Mouse (Mus musculus) CH12.LX (cell line): ENCODE measurements at regions not wholly inside any gene's neighbourhood (a gene's known extent, or its start where the extent isn't known, plus 50 kb on each side); places are given as distances from the start of the nearest gene placed in this dataset.

ENCODE experiments used
- CHD1 ChIP-seq: IDR thresholded peaks from 2 replicates; pipeline ENCODE4 v1.6.1; 2012; ENCODE audit warnings: low read depth, low read length, improper control_type of control experiment, inconsistent platforms
- CTCF ChIP-seq, 2 experiments: IDR thresholded peaks in 1 of 2; conservative IDR thresholded peaks in 1 of 2; 2 replicates each; pipeline ENCODE4 v1.5.1; 2011 to 2012; ENCODE audit warnings: low read depth in 2 of 2, low read length in 2 of 2, improper control_type of control experiment in 1 of 2, inconsistent platforms in 1 of 2, mild to moderate bottlenecking in 1 of 2, moderate library complexity in 1 of 2
- EP300 ChIP-seq: IDR thresholded peaks from 2 replicates; pipeline ENCODE4 v1.6.1; 2011; ENCODE audit warnings: low read length, improper control_type of control experiment
- JUND ChIP-seq: conservative IDR thresholded peaks from 2 replicates; pipeline ENCODE4 v1.6.1; 2011; ENCODE audit warnings: low read depth, low read length, improper control_type of control experiment
- MAFK ChIP-seq: IDR thresholded peaks from 2 replicates; pipeline ENCODE4 v1.6.1; 2011; ENCODE audit warnings: low read length, improper control_type of control experiment; ENCODE audit not compliant: insufficient replicate concordance
- MAZ ChIP-seq: IDR thresholded peaks from 2 replicates; pipeline ENCODE4 v1.6.1; 2012; ENCODE audit warnings: low read depth, mild to moderate bottlenecking, inconsistent platforms, low read length, improper control_type of control experiment, moderate library complexity
- NELFE ChIP-seq: IDR thresholded peaks from 2 replicates; pipeline ENCODE4 v1.6.1; 2011; ENCODE audit warnings: low read depth, low read length, improper control_type of control experiment
- POLR2A ChIP-seq: IDR thresholded peaks from 2 replicates; pipeline ENCODE4 v1.6.1; 2011; ENCODE audit warnings: low read depth, mild to moderate bottlenecking, improper control_type of control experiment, low read length
- RAD21 ChIP-seq: IDR thresholded peaks from 2 replicates; pipeline ENCODE4 v1.6.1; 2011; ENCODE audit warnings: low read depth, mild to moderate bottlenecking, low read length, improper control_type of control experiment, moderate library complexity
- SMC3 ChIP-seq: IDR thresholded peaks from 2 replicates; pipeline ENCODE4 v1.6.1; 2011; ENCODE audit warnings: low read depth, low read length, improper control_type of control experiment

GRCm38 (mm10) chr3:61816807-61817206 is 451.1 kb upstream of the B430305J03Rik start:
- TF ChIP-seq POLR2A (no peak), SMC3 (no peak), RAD21 (no peak), EP300 (no peak), JUND (no peak), CHD1 (no peak), CTCF (conservative IDR thresholded peaks at IDR 0.05 in 1 of 2, IDR thresholded peaks at IDR 0.05 in 1 of 2; ENCODE audit: low read depth in 2 of 2, low read length in 2 of 2) (no peak), NELFE (no peak), MAZ (no peak), MAFK (no peak)
